Mouse (Mus musculus): ENCODE measurements around the gene 4931406P16Rik.
A peak's percentile ranks its signal among the peaks of the same experiment; 100 is the strongest.

Gene 4931406P16Rik

DNA sequence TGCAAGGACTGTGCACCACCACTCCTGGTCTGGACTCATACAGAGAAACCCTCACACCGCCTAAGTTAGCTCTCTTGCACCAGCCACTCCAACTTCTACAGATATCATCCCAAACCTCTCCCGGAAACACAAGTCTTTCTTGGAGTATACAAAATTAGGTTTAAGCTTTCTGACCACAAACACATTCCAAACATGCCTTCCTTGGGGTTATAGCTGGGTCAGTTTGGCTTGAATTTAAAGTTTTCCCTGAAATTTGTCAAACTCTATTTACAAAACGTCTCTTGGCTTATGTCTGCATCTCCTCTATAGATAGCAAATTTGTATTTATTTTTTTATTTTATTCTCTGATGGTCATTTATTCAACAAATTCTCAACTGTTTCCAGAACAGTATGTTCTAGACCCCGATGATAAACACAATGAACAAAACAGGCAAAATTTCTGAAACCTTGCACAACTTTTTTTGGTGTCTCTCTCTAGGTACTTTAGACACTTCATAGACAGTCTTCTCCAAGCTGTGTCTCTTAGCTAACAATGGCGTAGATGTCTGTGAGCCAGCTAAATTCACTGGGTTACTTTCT is 4.1 kb downstream of the 4931406P16Rik start:
- DNase-seq: no peak

DNA sequence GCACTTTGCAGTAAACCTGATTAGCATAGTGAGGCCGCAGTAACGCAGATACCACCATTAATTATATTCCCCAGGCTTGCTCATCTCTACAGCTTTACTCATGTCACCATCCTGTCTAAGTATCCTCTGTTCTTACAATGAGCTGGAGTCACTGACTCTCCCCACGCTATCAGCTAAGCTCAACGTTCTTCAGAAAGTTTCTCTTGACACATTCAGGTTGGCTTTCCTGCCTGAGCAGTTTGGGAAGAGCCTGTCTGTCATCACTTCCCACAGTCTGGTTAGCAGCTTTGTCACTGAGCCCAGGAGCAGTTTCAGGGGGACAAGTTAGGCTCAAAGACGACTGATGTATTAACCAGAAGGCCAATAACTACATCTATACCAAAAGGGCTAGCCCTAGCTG is 4.8 kb downstream of the 4931406P16Rik start:
- DNase-seq: no peak

DNA sequence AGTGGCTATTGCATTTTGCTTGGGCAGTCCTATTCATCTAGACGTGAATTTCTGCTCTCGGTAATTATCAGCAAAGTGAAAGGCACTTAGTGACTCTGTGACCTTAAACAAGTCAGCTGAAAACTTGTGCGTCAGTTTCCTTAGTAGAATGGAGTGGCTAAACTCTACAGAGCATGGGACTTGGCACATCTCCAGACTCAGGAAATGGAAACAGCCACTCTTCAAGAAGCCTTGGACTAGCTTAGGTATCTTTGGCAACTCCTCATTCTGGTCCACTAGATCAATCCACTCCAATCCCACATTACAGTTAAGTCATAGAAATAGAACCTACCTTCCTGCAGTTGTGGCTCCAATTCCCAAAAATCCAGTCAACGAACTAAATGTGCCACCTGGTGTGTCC is 7.9 kb downstream of the 4931406P16Rik start:
- no peak for DNase-seq

DNA sequence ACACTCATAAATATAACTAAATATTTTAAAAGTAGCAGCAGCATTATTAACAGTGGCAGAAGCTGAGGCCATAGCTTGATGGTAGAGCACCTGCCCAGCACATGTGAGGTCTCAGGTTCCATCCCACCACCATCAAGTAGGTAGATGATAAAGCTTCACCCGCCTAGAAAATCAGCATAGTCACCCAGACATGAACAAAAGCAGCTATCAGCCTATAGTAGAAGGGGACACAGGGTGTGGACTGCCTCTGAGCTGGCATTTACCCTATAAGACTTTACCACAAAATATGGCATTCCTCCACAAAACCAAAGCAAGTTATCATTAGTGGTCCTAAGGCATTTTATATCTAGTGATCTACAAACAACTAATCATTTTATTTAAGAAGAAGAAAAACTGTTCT is 10.7 kb downstream of the 4931406P16Rik start:
- DNase-seq: no peak

DNA sequence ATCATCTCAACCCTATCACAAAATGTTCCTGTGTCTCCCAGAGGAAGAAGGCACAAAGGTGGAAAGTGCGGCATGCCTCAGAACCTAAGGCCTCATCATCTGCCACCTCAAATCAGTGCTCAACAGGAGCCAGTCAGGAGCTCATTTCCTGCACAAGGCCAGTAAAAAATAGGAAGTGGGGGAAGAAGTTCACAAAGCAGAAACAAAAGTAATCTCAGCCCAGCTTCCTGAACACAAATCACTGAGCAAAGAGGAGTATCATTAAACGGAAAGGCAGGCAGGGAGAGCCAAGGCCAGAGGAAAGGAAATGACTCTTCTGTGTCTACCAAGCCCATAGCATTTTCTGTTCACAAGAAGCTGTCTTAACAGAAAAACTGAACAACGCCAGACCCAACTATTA is 11.4 kb downstream of the 4931406P16Rik start:
- DNase-seq: no peak

DNA sequence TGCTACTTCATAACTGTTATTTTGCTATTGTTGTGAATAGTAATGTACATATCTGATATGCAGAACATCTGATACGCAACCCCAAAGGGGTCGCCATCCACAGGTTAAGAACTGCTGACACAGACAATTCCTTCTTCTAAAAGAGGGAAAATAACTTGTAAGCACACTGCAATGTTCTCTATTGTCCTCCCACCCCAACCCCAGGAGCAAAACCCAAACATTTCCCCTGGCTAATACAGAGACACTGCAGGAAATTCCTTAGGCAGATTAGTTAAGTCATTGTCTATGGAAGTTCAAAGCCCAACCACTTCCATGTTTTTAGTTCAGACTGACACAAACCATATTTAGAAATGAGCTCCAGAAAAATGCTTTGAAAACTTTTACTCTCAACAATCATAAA is 14.5 kb downstream of the 4931406P16Rik start:
- no peak for DNase-seq

DNA sequence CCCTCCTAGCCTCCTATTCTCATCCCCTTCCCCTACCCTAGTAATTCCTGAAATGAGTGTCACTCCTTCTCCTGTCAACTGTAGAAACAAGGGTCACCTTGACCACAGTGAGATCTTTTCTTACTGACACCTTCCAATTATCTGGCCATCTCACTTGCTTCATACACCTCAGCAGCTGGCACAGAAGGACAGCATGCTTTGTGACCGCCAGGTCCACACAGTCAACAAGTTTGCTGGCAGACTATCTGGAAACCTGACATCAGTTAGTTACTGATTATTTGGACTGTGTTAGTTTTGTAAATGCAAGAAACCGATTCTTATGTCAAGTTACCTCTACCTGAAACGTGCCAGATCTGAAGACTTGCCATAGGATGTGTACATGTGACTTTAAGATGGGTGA is 17.2 kb downstream of the 4931406P16Rik start:
- no peak for DNase-seq

DNA sequence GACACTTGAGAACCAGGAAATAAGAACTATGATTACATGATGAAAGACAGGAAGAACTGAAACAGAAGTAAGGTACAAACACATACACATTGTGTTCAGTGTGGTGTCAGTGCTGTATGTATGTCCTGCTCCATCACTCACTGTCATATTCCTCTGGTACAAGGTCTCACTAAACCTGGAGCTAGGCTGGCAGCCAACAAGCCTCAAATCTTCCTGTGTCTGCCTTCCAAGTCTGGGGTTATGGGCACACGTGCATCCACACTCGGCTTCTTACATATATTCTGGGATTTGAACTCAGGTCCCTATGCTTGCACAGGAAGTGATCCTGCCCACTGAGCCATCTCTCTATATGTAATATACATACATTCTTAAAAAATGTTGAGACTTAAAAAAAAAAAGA is 20.7 kb downstream of the 4931406P16Rik start:
- no peak for DNase-seq

DNA sequence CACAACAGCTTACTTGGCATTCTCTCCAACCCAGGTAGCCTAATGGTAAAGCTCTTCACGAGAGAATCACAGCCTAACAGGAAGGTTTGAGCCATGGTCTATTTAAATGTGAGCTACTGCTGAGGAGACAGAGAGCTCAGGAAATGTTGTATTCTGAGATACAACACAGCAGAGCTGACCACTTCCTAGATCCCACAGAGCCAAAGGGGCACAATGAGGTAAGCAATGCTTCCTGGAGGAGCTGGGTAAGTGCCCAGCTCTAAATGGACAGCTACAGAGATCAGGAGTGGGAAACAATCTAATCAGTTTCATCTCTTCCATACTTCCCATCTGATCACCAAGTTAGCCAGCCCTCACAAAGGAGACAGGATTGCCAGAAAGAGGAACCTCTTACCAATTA is 22.1 kb downstream of the 4931406P16Rik start:
- DNase-seq: no peak

DNA sequence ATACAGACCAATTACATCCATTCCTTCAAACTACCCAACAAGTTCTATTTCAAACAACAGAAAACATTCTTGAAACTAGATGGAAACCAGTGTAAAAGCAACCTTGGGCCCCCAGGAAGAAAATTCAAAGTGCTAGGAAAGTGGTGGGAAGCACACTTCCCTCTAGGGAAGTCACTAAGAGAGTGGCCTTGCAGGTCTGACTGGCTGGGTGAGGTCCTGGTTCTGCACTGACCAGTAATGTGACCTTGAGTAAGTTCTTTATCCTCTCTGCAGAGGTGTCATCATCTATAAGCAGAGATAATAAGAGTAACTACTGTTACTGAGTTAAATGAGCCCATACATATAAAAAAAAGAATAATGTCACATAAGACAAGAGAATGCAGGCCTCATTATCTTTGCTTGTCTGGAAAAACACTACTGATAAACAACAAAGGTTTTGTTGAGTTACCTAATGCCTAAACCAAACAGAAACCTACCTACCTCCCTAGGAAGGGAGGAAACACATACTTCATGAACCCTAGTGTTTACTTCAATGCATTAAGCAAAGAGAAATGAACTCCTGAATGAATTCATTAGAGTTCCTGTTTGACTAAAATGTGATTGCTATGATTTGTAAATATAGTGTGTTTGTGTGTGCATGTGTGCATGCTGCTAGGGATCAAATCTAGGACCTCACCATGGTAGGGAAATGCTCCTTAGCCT is 22.8 kb downstream of the 4931406P16Rik start:
- DNase-seq: no peak

DNA sequence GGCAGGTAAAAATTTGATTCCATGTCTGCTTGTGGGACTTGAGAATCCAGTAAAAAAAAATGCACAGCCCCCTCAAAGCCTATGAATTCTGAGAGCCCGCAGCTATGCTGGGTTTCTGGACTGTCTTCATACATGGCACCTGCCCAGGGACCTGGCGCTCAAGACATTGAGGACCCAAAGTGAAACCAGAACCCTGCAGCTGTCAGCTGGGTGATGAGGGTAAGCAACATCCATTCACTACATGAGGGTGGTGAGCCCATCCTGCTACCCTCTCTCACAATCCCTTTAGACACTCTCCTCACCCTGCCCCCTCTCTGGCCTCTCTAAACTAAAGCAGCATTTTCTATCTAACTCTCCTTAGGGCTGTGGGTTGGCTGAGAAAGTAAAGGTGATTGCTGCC is 35.7 kb downstream of the 4931406P16Rik start:
- no peak for DNase-seq

DNA sequence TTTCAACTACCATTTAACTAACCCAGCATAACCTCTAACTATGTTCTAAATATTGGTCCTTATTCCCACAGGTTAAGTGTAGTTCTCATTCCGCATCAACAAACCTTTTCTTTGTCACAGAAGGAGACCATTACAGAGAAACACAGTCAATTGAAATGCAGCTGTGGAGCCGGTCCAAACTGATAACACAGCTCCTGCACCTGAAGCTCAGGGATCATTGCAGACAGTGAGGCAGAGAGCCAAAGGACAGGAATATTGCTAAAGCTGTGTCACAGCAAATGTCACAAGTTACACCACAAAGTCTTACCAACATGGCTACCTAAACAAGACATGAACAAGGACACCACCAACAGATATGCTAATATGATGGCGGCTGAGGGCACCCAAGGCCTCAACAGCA is 37.3 kb downstream of the 4931406P16Rik start:
- no peak for DNase-seq

DNA sequence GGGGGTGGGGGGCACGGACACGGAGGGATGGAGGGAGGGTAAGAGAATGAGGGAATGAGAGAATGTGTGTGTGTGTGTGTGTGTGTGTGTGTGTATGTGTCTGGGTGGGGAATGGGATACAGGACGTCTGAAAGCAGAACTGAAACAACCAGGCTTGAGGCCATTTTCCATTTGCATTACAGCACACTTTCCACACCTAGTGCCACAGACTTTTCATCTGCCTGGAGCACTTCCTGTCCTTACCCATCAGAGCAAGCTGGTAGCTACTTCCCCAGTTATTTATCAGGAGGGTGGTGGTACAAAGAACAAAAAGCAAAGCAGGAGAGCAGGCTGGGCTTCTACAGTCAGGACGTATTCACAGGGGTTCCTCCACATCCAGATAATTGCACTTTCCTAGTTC is 40.9 kb downstream of the 4931406P16Rik start:
- DNase-seq: no peak

DNA sequence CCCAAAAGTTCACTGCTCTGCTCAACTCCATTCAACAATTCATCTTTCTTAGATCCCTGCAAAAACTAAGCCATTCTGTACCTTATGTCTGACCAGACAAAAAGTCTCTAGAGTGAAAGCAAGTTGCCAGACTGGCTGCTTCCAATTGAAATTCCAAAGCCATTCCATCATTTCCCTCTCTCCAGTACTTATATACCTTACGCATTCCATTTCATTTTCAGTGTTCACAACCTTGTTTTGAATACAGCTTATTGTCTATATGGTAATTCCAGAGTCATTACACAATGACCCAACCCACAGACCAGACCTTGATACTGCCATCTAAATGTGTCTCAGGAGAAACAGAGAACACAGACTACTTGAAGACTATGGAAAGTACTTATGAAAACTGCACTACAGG is 44.9 kb downstream of the 4931406P16Rik start:
- DNase-seq: no peak

DNA sequence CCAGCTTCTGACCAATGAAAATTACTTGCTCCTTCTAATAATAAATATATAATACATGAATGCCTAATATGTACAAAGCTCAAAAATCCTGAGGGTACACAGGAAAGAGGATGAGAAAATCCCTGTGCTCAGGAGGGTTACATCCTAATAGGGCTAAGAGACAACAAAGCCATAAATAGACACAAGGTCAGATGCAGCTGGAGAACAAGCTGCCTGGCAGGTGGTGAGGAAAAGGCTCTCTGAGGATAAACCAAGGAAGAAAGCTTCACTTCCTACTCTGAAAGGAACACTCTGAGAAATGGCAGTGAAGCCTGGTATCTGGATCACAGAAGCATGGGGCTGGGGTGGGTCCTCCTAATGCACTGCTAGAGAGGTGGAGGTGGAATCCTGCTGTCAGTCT is 46.9 kb downstream of the 4931406P16Rik start:
- no peak for DNase-seq

DNA sequence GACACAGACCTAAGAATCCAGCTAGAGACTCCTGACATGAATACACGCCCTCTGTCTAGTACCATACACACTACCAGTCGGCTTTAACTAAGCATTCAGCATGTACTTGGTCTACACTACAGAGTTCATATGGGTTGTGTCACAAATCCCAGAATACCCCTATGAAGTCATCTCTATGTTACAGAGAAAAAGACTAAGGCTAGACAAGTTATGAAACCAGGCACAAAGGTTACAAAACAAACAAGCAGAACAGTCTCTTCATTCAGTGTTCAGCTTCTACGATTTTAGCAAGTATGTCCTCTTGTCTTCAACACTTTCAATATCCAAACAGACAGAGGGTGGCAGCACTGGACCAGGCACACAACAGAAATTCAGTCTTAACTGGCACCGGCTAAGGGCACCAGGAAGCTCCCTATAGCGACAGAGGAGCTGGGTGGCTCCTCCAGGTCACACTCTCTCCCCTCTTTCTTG is 47.4 kb downstream of the 4931406P16Rik start:
- DNase-seq: peak; percentile 77

DNA sequence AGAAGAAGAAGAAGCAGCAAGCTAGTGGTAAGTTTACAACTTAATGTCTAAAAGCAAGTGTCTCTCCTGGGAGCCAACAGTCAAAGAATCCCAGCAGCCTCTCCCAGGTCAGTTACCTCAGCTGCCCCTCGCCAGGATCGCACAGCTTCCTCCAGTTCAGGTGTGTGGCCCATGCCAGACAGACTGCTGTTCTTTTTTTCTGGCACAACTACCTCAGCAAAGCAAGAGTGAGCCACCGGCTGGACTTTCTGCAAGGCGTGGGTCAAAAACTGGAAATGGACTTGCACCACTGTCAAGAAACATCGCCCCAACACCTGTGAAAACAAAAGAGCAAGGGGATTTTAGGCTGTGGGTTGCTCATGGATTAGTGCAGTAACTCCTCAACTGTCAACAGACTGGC is 49.9 kb downstream of the 4931406P16Rik start:
- DNase-seq: no peak

DNA sequence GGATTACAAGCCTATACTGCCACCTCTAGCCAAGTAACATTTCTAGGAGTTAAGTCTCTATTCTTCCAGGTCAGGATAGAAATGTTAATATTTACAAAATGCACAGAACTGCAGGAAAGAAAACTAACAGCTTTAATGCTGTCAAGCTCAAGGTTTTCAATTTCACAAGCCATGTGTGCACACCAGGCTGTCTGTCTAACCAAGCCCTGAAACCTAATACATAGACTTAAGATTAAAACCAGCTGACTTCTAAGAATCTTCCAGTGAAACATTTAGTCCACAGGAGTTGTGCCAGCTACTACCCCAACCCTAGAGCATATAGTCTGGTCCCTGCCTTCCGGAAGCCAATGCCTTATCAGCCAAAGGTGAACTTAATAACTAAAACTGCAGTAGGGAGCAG is 54.9 kb downstream of the 4931406P16Rik start:
- no peak for DNase-seq

DNA sequence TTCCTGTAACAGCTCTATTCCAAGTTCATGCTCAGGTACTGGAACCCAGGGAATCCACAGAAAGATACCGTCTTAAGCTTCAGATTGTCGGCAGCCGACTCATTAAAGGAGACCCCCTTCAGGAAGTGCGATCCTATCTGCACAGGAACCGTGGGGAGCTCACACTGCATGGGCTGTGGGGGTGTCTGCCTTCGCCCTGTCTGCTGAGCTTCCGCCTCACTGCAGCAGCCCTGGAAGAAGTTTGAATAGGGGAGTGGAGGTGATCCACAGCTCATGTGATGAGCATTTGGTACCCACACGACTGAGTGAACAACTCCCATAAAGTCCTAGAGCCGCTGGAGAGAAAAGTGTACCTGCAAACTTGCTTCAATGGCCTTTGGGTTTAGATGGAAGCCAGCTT is 56.1 kb downstream of the 4931406P16Rik start:
- no peak for DNase-seq

DNA sequence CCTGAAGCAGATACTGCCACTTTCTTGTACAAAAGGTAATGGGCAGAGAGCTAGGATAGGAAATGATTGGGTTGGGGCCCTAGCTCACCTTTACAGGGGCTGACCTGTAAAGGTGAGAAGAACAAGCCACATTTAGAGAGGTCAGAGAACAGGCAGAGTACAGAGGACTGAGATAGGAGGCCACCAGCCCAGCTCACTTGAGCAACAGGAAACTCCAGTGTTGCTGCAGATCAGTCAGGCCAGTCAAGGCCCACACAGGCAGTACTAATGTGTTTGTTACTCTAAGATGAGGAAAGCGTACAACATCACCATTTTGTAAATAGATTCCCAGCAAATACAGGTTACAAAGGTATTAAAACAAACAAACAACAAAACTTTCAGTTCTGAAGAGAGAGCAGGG is 57.4 kb downstream of the 4931406P16Rik start:
- DNase-seq: no peak

DNA sequence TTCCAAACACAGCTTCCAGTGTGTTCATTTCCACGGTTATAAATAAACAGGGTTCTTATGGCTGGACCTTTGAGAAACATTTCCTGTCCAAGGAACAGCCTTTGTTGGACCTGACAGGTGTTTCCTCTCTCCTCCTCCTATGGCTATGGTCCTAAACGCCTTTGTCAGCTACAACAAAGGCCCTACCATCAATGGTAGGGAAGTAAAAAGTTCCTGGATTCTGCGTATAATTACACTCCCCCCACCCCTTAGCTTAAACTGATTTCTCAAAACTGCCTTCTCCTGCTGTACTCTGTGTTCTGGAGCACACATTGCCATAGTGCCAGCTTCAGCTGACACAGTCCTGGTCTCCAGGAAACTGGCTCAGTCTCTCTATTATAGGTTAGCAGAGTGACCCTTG is 58.2 kb downstream of the 4931406P16Rik start:
- DNase-seq: no peak

DNA sequence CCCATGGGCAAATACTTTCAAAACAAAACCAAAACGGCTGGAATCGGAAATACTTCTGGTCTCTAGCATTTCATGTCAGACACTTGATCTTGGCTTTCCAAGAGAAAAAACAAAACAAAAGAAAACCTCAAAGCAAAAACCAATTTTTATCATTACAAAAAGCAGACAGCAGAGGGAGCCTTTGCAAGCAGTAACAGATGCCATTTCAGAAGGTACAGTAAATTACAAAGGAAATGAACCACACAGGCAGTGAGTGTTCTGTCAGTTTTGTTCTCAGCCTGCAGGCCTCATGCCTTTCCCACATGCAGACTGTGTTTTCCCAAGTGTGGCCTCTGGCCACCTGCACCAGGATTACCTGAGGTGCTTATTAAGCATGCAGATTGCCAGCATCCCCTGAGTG is 61.3 kb downstream of the 4931406P16Rik start:
- DNase-seq: peak; percentile 33

DNA sequence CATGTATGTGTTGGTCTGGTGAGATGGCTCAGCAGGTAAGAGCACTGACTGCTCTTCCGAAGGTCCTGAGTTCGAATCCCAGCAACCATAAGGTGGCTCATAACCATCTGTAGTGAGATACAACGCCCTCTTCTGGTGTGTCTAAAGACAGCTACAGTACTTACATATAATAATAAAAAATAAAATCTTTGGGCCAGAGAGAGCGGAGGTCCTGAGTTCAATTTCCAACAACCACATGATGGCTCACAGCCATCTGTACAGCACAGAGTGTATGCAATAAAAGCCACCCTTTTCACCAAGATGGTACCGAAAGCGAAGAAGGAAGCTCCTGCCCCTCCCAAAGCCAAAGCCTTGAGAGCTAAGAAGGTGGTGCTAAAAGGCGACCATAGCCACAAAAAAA is 62.6 kb downstream of the 4931406P16Rik start, which contains the start of gene Gm6096:
Gene Gm6096 (plus strand): TSS at position 301 of the 400 bp plus-strand sequence.
- DNase-seq: no peak

DNA sequence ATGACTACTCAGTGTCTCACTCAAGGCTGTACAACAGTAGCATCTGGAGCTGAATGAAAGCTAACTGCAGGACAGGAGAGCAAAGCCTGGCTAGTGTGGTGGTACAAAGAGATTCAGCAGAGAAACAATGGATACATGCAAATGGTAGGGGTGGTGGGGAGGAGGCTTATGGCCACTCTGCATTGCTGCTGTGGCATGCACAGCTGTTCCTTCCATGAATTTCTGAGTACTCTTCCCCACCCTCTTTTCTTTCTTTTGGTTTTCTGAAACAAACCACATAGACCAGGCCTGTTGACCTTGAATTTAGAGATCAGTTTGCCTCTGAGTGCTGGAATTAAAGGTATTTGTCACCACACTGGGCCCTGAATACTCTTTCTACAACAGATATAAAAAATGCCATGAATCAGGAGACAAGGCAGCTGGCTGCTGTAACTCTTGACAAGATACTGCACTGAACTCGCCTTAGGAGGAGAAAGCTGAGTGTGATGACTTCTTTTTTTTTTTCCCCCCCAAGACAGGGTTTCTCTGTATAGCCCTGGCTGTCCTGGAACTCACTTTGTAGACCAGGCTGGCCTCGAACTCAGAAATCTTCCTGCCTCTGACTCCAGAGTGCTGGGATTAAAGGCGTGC is 66.4 kb downstream of the 4931406P16Rik start:
- DNase-seq: no peak

All from cerebellum, adult 9-11 months (tissue).